In genomic region chr2:166309882-166310281, GRCm38 (mm10) we compare ENCODE assay signal across 15 mouse cellular contexts.
"Had no signal": no experiment of that assay in that cellular context is flagged by ENCODE, and none has a peak within 500 bp of the region (broad histone marks: within the 10 kb centered on the region; RNA-seq: fewer than 3 reads in every experiment).

No protein-coding gene starts in this region.

- DNase-seq: retina, postnatal 1 day; right cerebral cortex, adult 18-20 months; right cerebral cortex, postnatal 14 days; right cerebral cortex, postnatal 25 days; right cerebral cortex, postnatal 4 days; spleen, adult 18-20 months; thymus, adult 18-20 months; thymus, adult 2 months; thymus, postnatal 14 days; thymus, postnatal 25 days; thymus, postnatal 36 days; thymus, postnatal 4 days had no signal

- H3K4me2 ChIP-seq: neural tube, embryonic 13.5 days; neural tube, embryonic 15.5 days; stomach, embryonic 15.5 days had no signal

- H3K27me3 ChIP-seq: stomach, embryonic 15.5 days had no signal

- H3K4me3 ChIP-seq: neural tube, embryonic 13.5 days; neural tube, embryonic 15.5 days; stomach, embryonic 15.5 days had no signal

- H3K36me3 ChIP-seq: neural tube, embryonic 13.5 days; neural tube, embryonic 15.5 days; stomach, embryonic 15.5 days had no signal
